Mouse (Mus musculus) left cerebral cortex, postnatal 14 days (tissue): ENCODE results near the gene Fem1a. TPM values are rescaled to one million over a fixed set of nuclear protein-coding genes. Genes with fewer than 3 reads are reported as not detected.
A peak's percentile ranks its signal among the peaks of the same experiment; 100 is the strongest.

Experiments
- DNase-seq, 2 experiments: peaks; one replicate each; pipeline ENCODE4 v3.0.0; 2021 to 2022; ENCODE audit warnings: low spot score in 2 of 2, mixed read lengths in 1 of 2
- intact Hi-C: fragments of 180-260 bp; cut with DNase I; formaldehyde crosslinking; loops from one replicate; pipeline ENCODE4 v1.15.1; 2025
- long read RNA-seq, 2 experiments: library from polyadenylated mRNA; stranded (forward); transcript quantifications; one replicate each; pipeline ENCODE4 v2.0.0; 2021
- total RNA-seq, 2 experiments: library from RNA; stranded (reverse); gene quantifications; 2 replicates each; pipeline ENCODE4 v1.2.3; 2021

The Fem1a gene
- 10 to 100 TPM; 39.1 to 41.0 TPM for total RNA-seq
- long read RNA-seq, experiment 1, full-length matches to known transcripts = 56 of 56 reads
- long read RNA-seq, experiment 1, partial matches to known transcripts = 0 of 56 reads
- long read RNA-seq, experiment 1, other reads (novel, unspliced or antisense) = 0 of 56 reads
- long read RNA-seq, experiment 2, full-length matches to known transcripts = 49 of 50 reads
- long read RNA-seq, experiment 2, partial matches to known transcripts = 0 of 50 reads
- long read RNA-seq, experiment 2, other reads (novel, unspliced or antisense) = 1 of 50 reads

DNA sequence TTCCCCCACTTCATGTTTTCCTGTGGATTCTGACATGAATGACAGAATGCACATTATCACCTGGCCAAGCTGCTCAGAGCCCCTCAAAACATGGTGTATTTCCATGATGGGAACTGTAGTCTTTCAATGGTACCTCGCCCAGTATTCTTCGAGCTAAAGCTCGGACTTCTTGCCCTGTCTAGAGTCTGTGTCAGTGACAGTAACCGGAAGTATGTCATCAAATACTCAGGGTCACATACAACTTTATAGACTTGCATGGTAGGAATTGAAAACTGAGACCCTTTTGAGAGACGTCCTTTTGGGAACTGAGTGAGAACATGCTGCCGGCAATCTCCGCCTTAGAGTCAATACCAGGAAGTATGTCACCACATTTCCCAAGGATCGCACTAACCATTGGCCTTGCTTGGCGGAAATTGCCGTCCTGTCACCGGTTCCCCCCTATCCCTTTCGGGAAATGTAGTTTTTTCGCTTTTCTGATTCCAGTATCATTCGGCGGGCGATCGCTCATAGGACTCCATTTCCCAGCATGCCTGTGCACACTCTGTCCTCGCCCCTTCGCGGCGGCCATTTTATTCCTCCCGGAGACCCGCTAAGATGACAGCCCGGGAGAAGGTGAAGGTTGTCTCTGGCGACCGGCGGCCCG is at the start of gene Fem1a:
TSS of gene Fem1a (plus strand) at position 572 of the 643 bp plus-strand sequence.
- intact Hi-C loops = no loop called here
- DNase-seq = peak; percentile 96 to 99

DNA sequence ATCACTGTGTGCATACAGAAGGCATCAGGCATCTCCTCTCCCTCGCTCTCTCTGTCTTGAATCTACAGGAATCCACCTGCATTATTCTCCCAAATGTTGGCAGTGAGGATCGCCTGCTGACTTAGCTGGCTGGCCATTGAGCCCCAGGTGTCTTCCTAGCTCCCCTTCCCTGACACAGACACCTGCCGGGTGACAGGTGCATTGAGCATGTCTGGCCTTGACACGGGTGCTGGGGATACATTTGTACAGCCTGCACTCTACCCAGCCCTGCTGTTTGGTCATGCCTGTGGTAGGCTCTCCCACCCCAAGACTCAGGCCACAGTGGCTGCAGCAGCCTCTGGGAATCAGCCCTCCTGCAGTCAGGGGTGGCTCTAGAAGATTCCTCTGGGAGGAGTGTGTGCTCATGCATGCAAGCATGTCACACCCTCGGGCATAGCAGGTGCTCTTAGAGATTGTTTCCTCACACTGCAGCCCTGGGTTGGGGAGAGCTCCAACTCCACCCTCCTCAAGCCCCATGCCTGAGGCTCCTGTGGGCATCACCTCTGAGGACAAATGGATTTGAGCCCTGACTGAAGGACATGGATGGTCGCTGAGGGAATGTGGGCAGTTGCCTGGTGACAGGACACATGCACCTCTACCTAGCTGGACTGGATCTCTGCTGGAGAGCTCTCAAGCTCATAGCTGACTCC is 49.5 kb upstream of the Fem1a start:
- intact Hi-C loops = no loop called here
- no peak for DNase-seq

DNA sequence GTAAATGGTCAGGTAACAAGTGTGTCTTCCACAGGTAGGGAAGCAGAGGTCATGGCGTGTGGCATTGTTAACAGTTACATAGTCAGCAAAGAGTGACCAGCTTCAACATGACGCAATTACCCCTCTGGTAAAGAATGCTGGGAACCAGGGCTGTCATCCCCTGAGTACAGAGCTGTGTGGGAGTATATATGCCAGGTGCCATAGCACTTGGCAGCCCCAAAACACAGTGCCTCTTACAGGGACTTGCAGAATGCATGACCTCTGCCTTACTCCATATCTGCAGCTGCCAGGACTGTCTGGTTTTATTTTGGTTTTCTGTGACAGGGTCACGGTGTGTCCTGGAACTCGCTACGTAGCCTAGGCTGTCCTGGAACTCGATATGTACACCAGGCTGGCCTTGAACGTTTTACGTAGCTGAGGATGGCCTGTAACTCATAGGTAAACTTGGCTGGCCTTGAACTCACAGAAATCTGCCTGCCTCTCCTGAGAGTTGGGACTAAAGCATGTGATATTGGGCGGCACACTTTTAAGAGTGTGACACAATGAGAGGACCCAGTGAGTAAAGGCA is 48.6 kb upstream of the Fem1a start:
- DNase-seq = no peak
- intact Hi-C loops = no loop called here

- no peak for DNase-seq
- intact Hi-C loops = no loop called here
These were observed 47.8 kb upstream of the Fem1a start for GRCm38 (mm10) chr17:56208821-56209220.

DNA sequence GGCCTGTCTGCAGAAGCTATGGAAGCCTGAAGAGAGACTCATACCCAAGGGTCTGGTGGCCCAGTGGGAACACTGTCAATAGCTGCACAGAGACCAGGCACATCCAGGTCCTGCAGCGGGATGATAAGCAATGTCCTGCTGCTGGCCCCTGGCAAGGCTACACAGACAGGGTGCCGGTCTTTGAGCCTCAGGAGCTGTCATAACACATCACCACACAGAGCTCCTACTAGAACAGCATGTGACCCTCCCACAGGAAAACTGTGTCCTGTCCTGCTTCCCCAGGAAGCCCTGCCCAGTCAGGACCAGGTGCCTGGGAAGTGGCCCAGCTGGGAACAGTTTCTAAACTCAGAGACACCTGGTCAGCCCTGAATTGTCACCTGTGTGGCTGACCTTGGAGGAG is 45.5 kb upstream of the Fem1a start:
- intact Hi-C loops = no loop called here
- DNase-seq = no peak

DNA sequence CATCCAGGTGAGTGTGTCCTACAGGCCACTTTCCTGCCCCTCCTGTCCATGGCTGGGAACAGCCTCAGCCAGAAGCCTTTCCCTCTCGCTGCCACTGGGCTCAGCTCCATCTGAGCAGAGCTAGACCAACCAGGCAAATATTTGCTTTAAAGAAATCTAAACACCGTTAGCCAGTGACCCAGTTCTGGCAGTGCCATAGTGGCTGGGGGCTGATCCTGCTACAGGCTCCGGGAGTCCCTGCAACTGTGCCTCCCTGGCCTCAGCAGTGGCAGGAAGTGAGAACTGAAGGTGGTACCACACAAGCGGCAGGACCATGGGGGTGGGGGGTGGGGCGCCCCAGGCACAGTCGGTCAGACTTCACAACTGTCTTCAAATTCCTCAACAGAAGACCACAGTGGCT is 43.9 kb upstream of the Fem1a start:
- intact Hi-C loops = no loop called here
- no peak for DNase-seq

DNA sequence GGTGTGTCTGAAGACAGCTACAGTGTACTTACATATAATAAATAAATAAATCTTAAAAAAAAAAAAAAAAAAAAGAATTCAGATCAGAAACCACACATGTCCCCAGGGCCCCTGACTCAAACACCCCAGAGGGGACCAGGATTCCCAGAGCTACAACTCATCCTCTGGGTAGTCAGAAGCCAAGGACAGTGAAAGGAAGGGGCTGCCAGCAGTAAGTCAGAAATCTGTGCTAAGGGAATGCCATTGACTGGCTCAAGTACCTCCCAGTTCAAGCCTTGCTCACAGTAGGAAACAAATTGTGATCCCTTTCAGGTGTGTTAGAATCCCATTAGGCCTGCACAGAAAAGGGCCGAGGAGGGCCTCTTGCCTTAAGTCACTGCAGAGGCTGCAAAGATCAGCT is 42.4 kb upstream of the Fem1a start:
- DNase-seq = no peak
- intact Hi-C loops = no loop called here

GRCm38 (mm10) chr17:56217670-56218069 is 38.9 kb upstream of the Fem1a start:
- DNase-seq = no peak
- intact Hi-C loops = loop anchor here (5.0 kb wide), 1 partner anchor 35 kb away; no protein-coding TSS in a partner anchor

DNA sequence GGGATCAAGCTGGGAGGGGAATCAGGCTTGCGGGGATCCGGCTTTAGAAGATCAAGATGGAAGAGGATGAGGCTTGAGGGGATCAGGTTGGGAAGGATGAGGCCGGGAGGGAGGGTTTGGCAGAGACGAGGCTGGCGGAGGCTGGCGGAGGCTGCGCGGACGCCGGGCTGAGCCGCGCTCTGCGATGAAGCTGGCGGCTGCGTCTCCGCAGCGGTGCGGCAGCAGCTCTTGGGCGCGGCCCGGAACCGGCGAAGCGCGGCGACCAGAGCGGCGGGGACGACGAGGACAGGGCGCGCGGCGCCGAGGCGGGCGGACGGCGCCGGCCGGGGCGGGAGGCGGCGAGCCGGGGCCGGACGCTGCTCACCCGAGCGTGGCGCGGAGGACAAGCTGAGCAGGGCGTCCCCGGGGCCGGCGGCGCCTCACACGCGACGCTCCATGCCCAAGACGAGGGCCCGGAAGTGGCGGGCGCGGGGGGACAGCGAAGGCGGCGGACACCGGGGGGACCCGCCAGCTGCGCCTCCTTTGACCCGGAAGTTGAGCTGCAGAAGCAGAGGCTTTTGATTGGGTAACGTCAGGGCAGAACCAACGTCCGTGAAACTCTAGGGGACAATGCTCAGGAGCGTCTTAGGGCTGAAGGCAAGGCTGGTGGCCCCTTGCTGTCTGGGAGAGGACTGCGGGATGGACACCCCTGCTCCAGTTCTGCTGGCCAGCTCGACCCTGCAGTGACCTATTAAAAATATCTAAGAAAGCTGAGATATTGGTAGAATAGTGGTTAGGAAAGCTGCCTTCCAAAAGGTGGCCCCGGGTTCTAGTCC is 38.0 kb upstream of the Fem1a start, which contains the start of gene Dpp9:
TSS of gene Dpp9 (minus strand) at position 529 of the 815 bp plus-strand sequence.
- intact Hi-C loops = loop anchor here (5.0 kb wide), 1 partner anchor 34 kb away; no protein-coding TSS in a partner anchor
- DNase-seq = peak; percentile 91 to 96

GRCm38 (mm10) chr17:56219251-56219650 is 37.4 kb upstream of the Fem1a start:
- intact Hi-C loops = loop anchor here (5.0 kb wide), 1 partner anchor 33 kb away; no protein-coding TSS in a partner anchor

DNA sequence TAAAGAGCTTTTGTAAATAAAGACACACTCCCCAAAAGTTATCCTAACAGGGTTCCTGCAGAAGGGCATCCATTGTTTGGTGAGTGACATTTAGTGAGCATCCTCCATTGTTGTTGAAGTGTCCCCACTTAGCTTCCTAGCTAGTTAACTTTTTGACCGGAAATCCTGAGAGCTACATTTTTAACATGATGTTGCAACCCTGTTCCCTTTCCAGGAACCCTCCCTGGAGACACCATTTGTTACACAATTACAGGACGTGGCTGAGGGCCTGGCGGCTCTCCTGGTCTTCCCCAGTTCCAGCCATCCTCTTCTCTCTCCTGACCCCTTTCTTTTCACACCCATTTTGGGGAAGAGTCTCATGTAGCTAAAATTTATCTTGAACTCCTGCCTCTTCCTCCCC is 36.8 kb upstream of the Fem1a start:
- no peak for DNase-seq
- intact Hi-C loops = loop anchor here (5.0 kb wide), 1 partner anchor 32 kb away; no protein-coding TSS in a partner anchor

More at GRCm38 (mm10) chr17:56219251-56219650, 37.4 kb upstream of the Fem1a start:
- no peak for DNase-seq

DNA sequence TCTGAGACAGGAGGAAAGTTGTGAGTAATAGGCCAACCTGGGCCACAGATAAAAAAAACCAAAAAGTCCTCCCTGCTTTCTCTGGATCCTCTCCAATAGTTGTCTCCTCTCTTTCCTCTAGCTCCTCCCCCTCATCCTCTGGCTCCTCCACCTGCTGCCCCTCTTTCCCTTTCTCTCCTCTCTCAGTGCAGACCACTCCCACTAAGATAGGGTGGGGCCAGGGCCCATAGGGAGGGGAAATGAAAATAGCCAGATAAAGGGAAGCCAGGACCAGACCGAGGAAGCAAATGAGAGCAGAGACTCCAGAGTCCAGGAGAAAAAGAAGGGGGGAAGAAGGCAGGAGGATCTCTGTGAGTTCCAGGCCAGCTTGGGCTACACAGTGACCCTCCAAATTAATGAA is 31.7 kb upstream of the Fem1a start:
- intact Hi-C loops = no loop called here

GRCm38 (mm10) chr17:56226566-56226965 is 30.0 kb upstream of the Fem1a start:
- intact Hi-C loops = no loop called here
- no peak for DNase-seq

More for the DNA sequence above, 31.7 kb upstream of the Fem1a start:
- no peak for DNase-seq

DNA sequence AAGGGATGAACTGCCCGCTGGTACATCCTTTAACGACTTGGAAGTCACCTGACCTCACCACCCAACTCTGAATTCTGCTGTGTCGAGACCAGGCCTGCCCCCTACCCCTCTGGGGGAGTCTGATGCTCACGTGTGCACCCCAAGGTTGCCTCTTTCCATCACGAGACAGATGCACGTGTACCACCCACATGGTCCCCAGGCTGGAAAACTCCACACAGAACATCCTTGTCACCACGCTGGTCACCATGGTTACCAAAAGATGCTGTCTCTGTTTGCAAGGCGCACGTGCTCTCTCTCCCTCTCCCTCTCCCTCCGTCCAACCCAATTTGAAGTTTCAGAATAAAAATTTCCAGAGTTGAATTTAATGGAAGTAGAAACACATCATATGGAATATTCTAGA is 26.7 kb upstream of the Fem1a start:
- intact Hi-C loops = no loop called here
- peak; percentile 88 to 96 for DNase-seq

- DNase-seq = no peak
- intact Hi-C loops = no loop called here
These were observed 23.2 kb upstream of the Fem1a start for GRCm38 (mm10) chr17:56233389-56233788.

DNA sequence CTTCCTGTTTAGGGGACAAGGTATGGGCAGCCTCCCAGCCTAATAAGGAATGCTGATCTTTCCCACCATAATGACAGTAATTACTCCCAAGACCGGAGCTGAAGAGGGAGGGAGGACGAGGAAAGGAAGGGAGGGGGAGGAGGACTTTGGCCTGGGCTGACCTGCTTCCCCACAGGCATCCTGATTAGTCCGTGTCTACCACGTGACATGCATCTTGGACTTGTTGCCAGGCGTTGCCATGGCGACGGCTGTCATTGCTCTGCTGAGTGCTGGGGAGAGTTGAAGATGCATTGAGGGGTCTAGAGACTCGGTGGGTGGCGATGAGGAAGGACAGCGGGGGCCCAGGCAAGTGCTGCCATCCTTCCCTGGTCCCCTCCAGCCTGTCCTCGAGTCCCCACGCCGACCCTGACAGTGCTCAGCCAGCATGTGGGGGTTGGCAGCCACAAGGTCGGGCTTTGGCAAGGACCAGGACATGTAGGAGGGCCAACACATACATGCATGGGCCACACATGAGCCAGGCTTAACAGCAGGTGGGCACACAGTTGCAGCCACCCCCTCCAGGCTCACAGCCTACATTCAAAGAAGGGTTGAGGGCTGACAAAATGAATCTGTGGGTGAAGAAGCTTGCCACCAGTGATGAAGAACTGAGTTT is 22.7 kb upstream of the Fem1a start:
- intact Hi-C loops = no loop called here
- peak; percentile 87 to 96 for DNase-seq

GRCm38 (mm10) chr17:56241541-56242401 is 14.8 kb upstream of the Fem1a start:
- intact Hi-C loops = no loop called here
- DNase-seq = peak; percentile 77 to 83

- DNase-seq = no peak
- intact Hi-C loops = no loop called here
These were observed 11.0 kb upstream of the Fem1a start for GRCm38 (mm10) chr17:56245608-56246007.
